Mouse (Mus musculus) urinary bladder, adult 2 months (tissue): Measurements from ENCODE around the gene Orc5. TPM values are rescaled to one million over a fixed set of nuclear protein-coding genes. Genes with fewer than 3 reads are reported as not detected.

ENCODE experiments used
- polyA plus RNA-seq: library from polyadenylated mRNA; depleted of rRNA; stranded (reverse); fragments of >200 nt; gene quantifications from 2 replicates; pipeline ENCODE4 v1.2.3, GENCODE M21; 2012; rRNA removed

Orc5 gene
- polyA plus RNA-seq, 1 experiment, result 4.0 TPM

Other genes starting within 250 kb of the Orc5 start
- 12.8 and 13.0 TPM in 2 replicates for gene Reln, start 205.7 kb downstream of the Orc5 start, polyA plus RNA-seq
- 0.04 and 0.08 TPM in 2 replicates for gene Lhfpl3, start 195.6 kb upstream of the Orc5 start, polyA plus RNA-seq